Mouse (Mus musculus): Measurements from ENCODE around the gene Scgb1b19.
"Not testable (repeated sequence)": the region's sequence is repeated elsewhere in the genome, so short reads cannot be mapped to it uniquely, and the experiment has no call there.

DNA sequence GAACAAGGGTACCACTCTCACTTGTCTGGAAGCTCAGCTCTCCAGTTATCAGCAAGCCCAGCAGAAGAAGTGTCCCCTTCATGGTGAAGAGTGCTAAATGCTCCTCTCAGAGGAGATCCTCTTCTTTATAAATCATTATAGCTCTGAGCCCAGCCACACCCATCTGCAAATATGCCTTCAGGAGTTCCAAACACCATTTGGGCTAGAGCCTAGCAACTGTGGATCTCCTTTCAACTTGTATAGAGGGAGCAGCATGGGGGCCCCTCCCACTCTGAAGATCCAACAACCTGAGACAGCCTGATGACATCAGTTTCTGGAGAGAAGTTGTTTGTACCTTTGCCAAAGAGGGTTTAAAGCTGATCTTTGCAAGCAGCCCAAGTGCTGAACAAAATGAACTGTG lies 6.9 kb upstream of the Scgb1b19 start, which contains the start of gene Scgb2b19:
- TF ChIP-seq GATA1 (IDR thresholded peaks at IDR 0.05; ENCODE audit: borderline replicate concordance, low read length); FLI1 (IDR thresholded peaks at IDR 0.05; ENCODE audit: low read length): not testable (repeated sequence)

Data from megakaryocyte, embryonic 14.5 days (primary cell).